Mouse (Mus musculus) kidney, adult 2 months (tissue): Measurements from ENCODE around the gene Me3. TPM values are rescaled to one million over a fixed set of nuclear protein-coding genes. Genes with fewer than 3 reads are reported as not detected.

Experiments
- DNase-seq: peaks from one replicate; pipeline ENCODE4 v3.0.0; 2021
- H3K27ac ChIP-seq: fragments of 200-500 bp; 2 replicates; pipeline ENCODE4 v1.5.1; 2012; ENCODE audit warnings: low read depth, low read length, control low read depth, inconsistent platforms; ENCODE audit not compliant: insufficient read depth
- H3K27me3 ChIP-seq: fragments of 200-500 bp; replicated peaks from 2 replicates; pipeline ENCODE4 v1.6.1; 2012; ENCODE audit warnings: mild to moderate bottlenecking, moderate library complexity, low read length, inconsistent platforms; ENCODE audit not compliant: control insufficient read depth, insufficient read depth
- H3K36me3 ChIP-seq: fragments of 200-500 bp; 2 replicates; pipeline ENCODE4 v1.6.1; 2012; ENCODE audit warnings: mild to moderate bottlenecking, moderate library complexity, low read length, inconsistent platforms; ENCODE audit not compliant: control insufficient read depth, insufficient read depth
- H3K4me1 ChIP-seq: fragments of 200-500 bp; 2 replicates; pipeline ENCODE4 v1.6.1; 2011; ENCODE audit warnings: low read length; ENCODE audit not compliant: control insufficient read depth, insufficient read depth
- H3K4me3 ChIP-seq: fragments of 200-500 bp; 2 replicates; pipeline ENCODE4 v1.5.1; 2011; ENCODE audit warnings: mild to moderate bottlenecking, low read depth, low read length, control low read depth; ENCODE audit not compliant: insufficient read depth
- CTCF ChIP-seq: fragments of 200-500 bp; conservative IDR thresholded peaks from 2 replicates; pipeline ENCODE4 v1.5.1; 2011; ENCODE audit warnings: low read depth, mild to moderate bottlenecking, control low read depth, low read length, moderate library complexity, mixed read lengths; ENCODE audit not compliant: insufficient read depth, insufficient read length
- POLR2A ChIP-seq: fragments of 200-500 bp; IDR thresholded peaks from one replicate; pipeline ENCODE4 v1.6.1; 2011; ENCODE audit warnings: low read depth, low read length, control low read depth
- WGBS: fragments of 180-500 bp; shearing (Covaris S2); methylation state at CpG from one replicate; pipeline ENCODE4 v1.1.7; 2018; 5-methylcytosine and 5-hydroxymethylcytosine counted together
- polyA plus RNA-seq: library from polyadenylated mRNA; depleted of rRNA; stranded (reverse); fragments of >200 nt; gene quantifications from 2 replicates; pipeline ENCODE4 v1.2.3, GENCODE M21; 2012

The Me3 gene
- polyA plus RNA-seq, 1 experiment: 89.3 TPM

DNA sequence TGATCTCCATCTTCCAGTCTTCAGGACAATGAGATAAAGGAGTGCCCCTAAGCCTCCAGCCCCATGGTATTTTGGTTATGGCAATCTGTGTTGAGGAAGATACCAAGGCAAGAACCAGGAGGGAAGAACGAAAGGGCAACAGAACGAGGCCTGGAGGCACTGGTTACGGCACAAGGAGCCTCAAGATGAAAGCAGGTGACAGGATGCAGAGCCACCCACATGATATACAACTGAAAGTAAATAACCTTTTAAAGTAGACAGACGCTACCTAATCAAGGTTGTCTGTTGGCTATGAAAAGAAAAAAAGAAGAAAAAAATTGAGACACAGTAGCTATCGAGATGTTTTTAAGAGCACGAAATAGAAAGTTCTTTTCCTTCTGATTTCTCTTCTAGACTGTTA lies 16.0 kb upstream of the Me3 start:
- TF ChIP-seq POLR2A (no peak), CTCF (no peak)
- Histone ChIP-seq H3K27ac (no peak overlapping the region), H3K36me3 (no peaks in the 10 kb centered on the region), H3K27me3 (no peaks in the 10 kb centered on the region), H3K4me3 (no peak overlapping the region), H3K4me1 (no peaks in the 10 kb centered on the region)
- no peak for DNase-seq
- 85% methylated on average over 6 of the region's 6 CpGs for WGBS

DNA sequence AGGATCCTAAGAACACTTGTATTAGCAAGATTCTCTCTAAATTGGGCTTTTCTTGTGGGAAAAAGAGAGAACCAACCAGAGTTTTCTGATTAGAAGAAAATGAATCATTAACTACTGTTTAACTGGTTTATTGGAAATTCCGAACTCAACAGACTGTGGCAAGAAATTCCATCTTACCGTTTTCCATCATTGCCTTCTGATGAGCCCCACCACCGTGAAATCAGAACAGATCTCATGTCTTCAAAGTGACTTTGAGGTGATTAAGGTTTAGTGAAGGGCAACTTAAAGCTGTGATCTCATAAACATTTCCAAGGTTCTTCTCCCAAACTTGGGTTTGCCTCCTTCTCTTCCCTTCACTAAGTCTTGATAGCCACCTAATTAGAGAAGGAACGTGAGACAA lies 8.9 kb upstream of the Me3 start:
- Histone ChIP-seq H3K4me3 (no peak overlapping the region), H3K4me1 (peaks cover 4% of the 10 kb centered on the region; the same call in 1 of the 2 replicates), H3K27me3 (no peaks in the 10 kb centered on the region), H3K36me3 (no peaks in the 10 kb centered on the region), H3K27ac (peak overlapping the region; percentile 74)
- WGBS: 47% methylated on average over 4 of the region's 4 CpGs
- no peak for TF ChIP-seq POLR2A
- TF ChIP-seq CTCF: no peak
- DNase-seq: peak; percentile 44

- Histone ChIP-seq H3K36me3 (no peaks in the 10 kb centered on the region), H3K4me3 (no peak overlapping the region), H3K27me3 (no peaks in the 10 kb centered on the region), H3K27ac (no peak overlapping the region), H3K4me1 (peaks cover 4% of the 10 kb centered on the region; the same call in 1 of the 2 replicates)
- DNase-seq: no peak
- TF ChIP-seq CTCF (no peak), POLR2A (no peak)
Measured at GRCm38 (mm10) chr7:89627393-89627792, 4.8 kb upstream of the Me3 start.

GRCm38 (mm10) chr7:89628006-89628405 lies 4.2 kb upstream of the Me3 start:
- no peak for DNase-seq

GRCm38 (mm10) chr7:89629006-89629405 lies 3.2 kb upstream of the Me3 start:
- Histone ChIP-seq H3K4me3 (no peak overlapping the region), H3K27me3 (no peaks in the 10 kb centered on the region), H3K27ac (no peak overlapping the region), H3K36me3 (no peaks in the 10 kb centered on the region), H3K4me1 (no peaks in the 10 kb centered on the region; the same call in 1 of the 2 replicates)
- TF ChIP-seq POLR2A (no peak), CTCF (no peak)
- DNase-seq: no peak
- WGBS: 83% methylated on average over 4 of the region's 4 CpGs

More at GRCm38 (mm10) chr7:89628006-89628405, 4.2 kb upstream of the Me3 start:
- 56% methylated on average over 2 of the region's 2 CpGs for WGBS
- Histone ChIP-seq H3K27me3 (no peaks in the 10 kb centered on the region), H3K36me3 (no peaks in the 10 kb centered on the region), H3K4me1 (peaks cover under 1% of the 10 kb centered on the region; the same call in 1 of the 2 replicates), H3K4me3 (no peak overlapping the region), H3K27ac (no peak overlapping the region)
- TF ChIP-seq POLR2A (no peak), CTCF (no peak)

GRCm38 (mm10) chr7:89629914-89630313 lies 2.3 kb upstream of the Me3 start:
- Histone ChIP-seq H3K4me3 (no peak overlapping the region), H3K27me3 (no peaks in the 10 kb centered on the region), H3K36me3 (no peaks in the 10 kb centered on the region), H3K4me1 (no peaks in the 10 kb centered on the region; the same call in 1 of the 2 replicates), H3K27ac (no peak overlapping the region)
- WGBS: 75% methylated on average over 3 of the region's 3 CpGs
- TF ChIP-seq CTCF (no peak), POLR2A (no peak)
- no peak for DNase-seq

DNA sequence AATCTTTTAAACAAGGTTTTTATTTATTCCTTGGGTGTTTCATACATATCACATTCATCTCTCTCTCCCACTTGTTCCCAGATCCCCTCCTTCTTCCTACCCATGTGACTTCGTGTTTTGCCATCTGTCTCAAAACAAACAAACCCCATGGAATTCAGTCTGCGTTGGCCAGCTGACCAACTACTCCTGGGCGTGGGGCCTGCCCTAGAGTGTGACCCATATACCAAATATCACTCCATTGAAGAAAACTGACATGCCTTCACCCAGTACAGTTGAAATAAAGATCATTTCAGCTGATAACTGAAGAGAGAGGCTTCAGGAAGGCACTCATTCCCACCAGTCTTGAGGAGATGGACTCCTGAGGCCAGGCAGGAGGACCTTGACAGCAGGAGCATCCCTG lies 1.4 kb upstream of the Me3 start:
- 50% methylated on average over 3 of the region's 3 CpGs for WGBS
- DNase-seq: no peak
- Histone ChIP-seq H3K27ac (no peak overlapping the region), H3K27me3 (no peaks in the 10 kb centered on the region), H3K36me3 (no peaks in the 10 kb centered on the region), H3K4me1 (no peaks in the 10 kb centered on the region; the same call in 1 of the 2 replicates), H3K4me3 (no peak overlapping the region)
- TF ChIP-seq CTCF (no peak), POLR2A (no peak)
